Comparison of ENCODE assay signal across 8 mouse cellular contexts in the genomic region with DNA sequence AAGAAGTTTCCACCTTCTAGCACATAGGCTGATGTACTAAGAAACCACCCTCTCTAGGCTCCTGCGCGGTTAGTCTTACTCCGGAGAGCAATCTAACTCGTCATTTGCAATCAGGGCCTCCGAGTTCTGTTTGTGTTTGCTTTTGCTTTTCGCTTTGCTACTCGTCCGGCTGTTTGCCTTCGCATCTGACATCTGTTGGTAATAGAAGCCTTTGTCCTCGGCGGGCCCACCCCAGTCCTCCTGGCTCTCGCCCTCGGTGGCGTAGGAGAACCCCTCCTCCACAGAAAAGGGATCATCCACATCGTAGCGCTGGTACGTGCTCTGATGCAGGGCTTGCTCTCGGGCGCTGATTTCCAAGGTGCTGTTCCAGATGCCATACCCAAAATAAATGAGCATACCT. TPM values are rescaled to one million over a fixed set of nuclear protein-coding genes. Genes with fewer than 3 reads are reported as not detected.
DNase-seq lines count a peak whose midpoint lies in the region; ATAC-seq and TF ChIP-seq lines count a peak whose summit lies in the region.

No protein-coding gene starts in this region.

- peak overlapping the region; percentile 55 for H3K9ac ChIP-seq in stomach, embryonic 16.5 days (ENCODE audit: low read length)

- ATAC-seq in stomach, embryonic 16.5 days (ENCODE audit: insufficient read depth, low FRiP score) = no peak

- peaks cover 37% of the 10 kb centered on the region for H3K27me3 ChIP-seq in heart, embryonic 10.5 days (ENCODE audit: insufficient read depth, poor library complexity, severe bottlenecking)
- no peaks in the 10 kb centered on the region for H3K27me3 ChIP-seq in limb, embryonic 10.5 days (ENCODE audit: low read depth, poor library complexity, severe bottlenecking)
- H3K27me3 ChIP-seq in stomach, embryonic 16.5 days (ENCODE audit: control insufficient read depth, insufficient read depth, low read length) = no peaks in the 10 kb centered on the region

- WGBS in heart, embryonic 10.5 days = 16% methylated on average over 19 of the region's 19 CpGs
- 22% methylated on average over 19 of the region's 19 CpGs for WGBS in lung, adult 2 months
- WGBS in limb, embryonic 10.5 days = 6% methylated on average over 19 of the region's 19 CpGs
- WGBS in stomach, embryonic 16.5 days = 8% methylated on average over 19 of the region's 19 CpGs

- no peak for TF ChIP-seq CTCF in lung, adult 2 months (IDR thresholded peaks at IDR 0.05; ENCODE audit: insufficient read depth, low read length)

- TF ChIP-seq POLR2A in lung, adult 2 months (IDR thresholded peaks at IDR 0.05; ENCODE audit: borderline replicate concordance, extremely low read depth, low read depth, low read length) = no peak

- H3K36me3 ChIP-seq in heart, embryonic 10.5 days = no peaks in the 10 kb centered on the region
- no peaks in the 10 kb centered on the region for H3K36me3 ChIP-seq in limb, embryonic 10.5 days
- no peaks in the 10 kb centered on the region for H3K36me3 ChIP-seq in stomach, embryonic 16.5 days (ENCODE audit: control insufficient read depth, insufficient read depth, low read length)

- peak overlapping the region; percentile 51 for H3K4me2 ChIP-seq in stomach, embryonic 16.5 days (ENCODE audit: low read depth, low read length)

- H3K4me3 ChIP-seq in heart, embryonic 10.5 days = no peak overlapping the region
- no peak overlapping the region for H3K4me3 ChIP-seq in lung, adult 2 months (replicated peaks; ENCODE audit: extremely low read depth, low read depth, low read length)
- H3K4me3 ChIP-seq in limb, embryonic 10.5 days = peak overlapping the region; percentile 30
- peak overlapping the region; percentile 19; the same call in 1 of the 2 replicates for H3K4me3 ChIP-seq in stomach, embryonic 16.5 days (replicated peaks; ENCODE audit: low read length)

- 0 out of 2 replicates have a peak overlapping the region, but pooled peaks have one; percentile 36 for H3K27ac ChIP-seq in heart, embryonic 10.5 days
- peak overlapping the region; percentile 87 for H3K27ac ChIP-seq in limb, embryonic 10.5 days
- no peak overlapping the region for H3K27ac ChIP-seq in stomach, embryonic 16.5 days (ENCODE audit: low read length)

- intact Hi-C loops in heart, postnatal 25 days (cut with DNase I) = no loop called here

- DNase-seq in heart, embryonic 10.5 days (ENCODE audit: low spot score) = no peak
- no peak for DNase-seq in heart, postnatal 25 days (ENCODE audit: low spot score)
- DNase-seq in lung, postnatal 10 days = peak; percentile 9
- DNase-seq in lung, adult 2 months = no peak
- peak; percentile 59 for DNase-seq in limb, embryonic 10.5 days (ENCODE audit: low spot score)
- no peak for DNase-seq in thymus, postnatal 10 days (ENCODE audit: low spot score in 2 of 2)
- no peak for DNase-seq in adrenal gland, adult 18-20 months (ENCODE audit: low spot score in 2 of 2)

- no peaks in the 10 kb centered on the region for H3K9me3 ChIP-seq in heart, embryonic 10.5 days
- H3K9me3 ChIP-seq in limb, embryonic 10.5 days (replicated peaks) = no peaks in the 10 kb centered on the region
- no peaks in the 10 kb centered on the region for H3K9me3 ChIP-seq in stomach, embryonic 16.5 days (replicated peaks; ENCODE audit: control insufficient read depth, low read length)

- H3K4me1 ChIP-seq in heart, embryonic 10.5 days = peaks cover 12% of the 10 kb centered on the region
- no peaks in the 10 kb centered on the region for H3K4me1 ChIP-seq in lung, adult 2 months (ENCODE audit: control insufficient read depth, insufficient read depth, low read length)
- peaks cover 71% of the 10 kb centered on the region for H3K4me1 ChIP-seq in limb, embryonic 10.5 days
- 0 out of 2 replicates have a peak, but pooled peaks cover 5% of the 10 kb centered on the region for H3K4me1 ChIP-seq in stomach, embryonic 16.5 days (ENCODE audit: control insufficient read depth, insufficient read depth, low read length)

RNA-seq across cellular contexts. Expression of a gene that starts 59.3 kb away (rescaled TPM):
- polyA plus RNA-seq in heart, embryonic 10.5 days (2016; fragmentation: Nextera tagmentation; extraction: Ambion mirVana) = 1.4 and 4.2 TPM in 2 replicates
- 1 to 10 TPM in 1 of 2 experiments, under 1 TPM in 1; 0.70 to 1.4 TPM for total RNA-seq in heart, postnatal 25 days (2021)
- polyA plus RNA-seq in lung, adult 2 months (2012; rRNA removed) = 0.80 and 1.3 TPM in 2 replicates
- polyA plus RNA-seq in limb, embryonic 10.5 days (2016; fragmentation: Nextera tagmentation; extraction: Ambion mirVana) = 3.8 and 4.6 TPM in 2 replicates
- polyA plus RNA-seq in stomach, embryonic 16.5 days (2015; fragmentation: Nextera tagmentation; extraction: Ambion mirVana) = 3.3 and 4.2 TPM in 2 replicates
- total RNA-seq in adrenal gland, adult 18-20 months (2021) = 10 to 100 TPM in 1 of 2 experiments, 1 to 10 TPM in 1; 6.3 to 13.1 TPM

Comparison
In these comparisons a context has a peak if more than half of its experiments do, and no peak if none do; other contexts are left out.
1. DNase-seq: peak in lung, postnatal 10 days (single experiment) and limb, embryonic 10.5 days (single experiment); none in heart, embryonic 10.5 days (single experiment), heart, postnatal 25 days (single experiment), lung, adult 2 months (single experiment), thymus, postnatal 10 days (0 of 2) and adrenal gland, adult 18-20 months (0 of 2).
2. H3K4me3 ChIP-seq: peak in limb, embryonic 10.5 days (single experiment) and stomach, embryonic 16.5 days (single experiment); none in heart, embryonic 10.5 days (single experiment) and lung, adult 2 months (single experiment).